Mouse (Mus musculus) mesoderm, embryonic 11.5 days (tissue): ENCODE results near the gene Rplp0.
A peak's percentile ranks its signal among the peaks of the same experiment; 100 is the strongest.

Experiments
- DNase-seq: peaks from one replicate; pipeline ENCODE4 v3.0.0-alpha.2; 2012; ENCODE audit warnings: low read depth, low spot score

The Rplp0 gene

DNA sequence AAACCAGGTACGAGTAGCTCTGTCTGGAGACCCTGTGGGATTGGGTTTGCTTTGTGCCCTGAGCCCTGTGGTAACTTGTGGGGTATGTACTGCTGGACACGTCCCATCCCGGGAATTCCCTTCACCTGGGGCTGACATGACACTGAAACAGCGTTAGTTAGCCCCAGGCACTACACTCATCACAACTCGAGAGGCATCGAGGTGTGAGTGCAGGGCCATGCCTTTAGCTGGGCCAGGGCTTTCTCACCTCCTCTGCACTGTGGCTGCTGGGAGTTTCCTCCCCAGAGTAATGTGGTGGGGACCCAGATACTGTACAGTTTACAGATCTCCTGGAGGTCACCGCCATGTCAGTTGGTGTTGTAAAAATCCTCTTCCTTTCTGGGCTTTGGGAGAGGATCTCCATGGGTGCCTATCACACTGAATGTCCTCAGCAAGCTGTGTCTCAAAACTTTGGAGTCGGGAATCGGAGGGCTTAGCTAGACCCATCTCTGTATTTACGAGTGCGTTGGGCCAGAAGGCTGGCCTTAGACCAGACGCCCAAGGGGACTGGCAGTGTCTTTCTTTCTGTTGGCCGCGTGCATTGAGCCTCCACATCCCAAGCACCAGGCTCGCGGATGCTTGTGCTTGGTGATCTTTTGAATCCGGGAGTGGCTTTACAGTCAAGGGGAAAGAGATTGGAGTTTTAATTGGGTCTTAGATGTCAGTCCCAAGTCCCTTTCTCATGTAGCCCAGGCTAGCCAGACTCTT, 32.6 kb upstream of the Rplp0 start:
- no peak for DNase-seq

DNA sequence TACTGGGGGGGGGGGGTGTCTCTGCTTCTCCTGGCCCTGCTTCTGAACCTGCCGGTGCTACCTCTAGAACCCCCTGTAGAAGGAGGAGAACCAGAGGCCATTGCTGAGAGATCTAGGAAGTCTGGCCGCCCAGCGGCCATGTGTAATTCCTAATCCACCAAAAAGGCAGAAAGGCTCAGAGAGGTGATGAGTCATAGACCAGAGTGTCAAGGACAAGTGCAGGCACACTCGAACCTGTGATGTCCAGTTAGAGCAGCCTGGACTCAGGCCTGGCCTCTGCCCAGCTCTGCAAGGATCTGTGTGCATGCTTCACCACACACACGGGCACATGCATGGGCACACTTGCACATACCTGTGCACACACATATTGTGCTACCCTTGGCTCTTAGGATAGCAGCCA, 31.1 kb upstream of the Rplp0 start:
- no peak for DNase-seq

DNA sequence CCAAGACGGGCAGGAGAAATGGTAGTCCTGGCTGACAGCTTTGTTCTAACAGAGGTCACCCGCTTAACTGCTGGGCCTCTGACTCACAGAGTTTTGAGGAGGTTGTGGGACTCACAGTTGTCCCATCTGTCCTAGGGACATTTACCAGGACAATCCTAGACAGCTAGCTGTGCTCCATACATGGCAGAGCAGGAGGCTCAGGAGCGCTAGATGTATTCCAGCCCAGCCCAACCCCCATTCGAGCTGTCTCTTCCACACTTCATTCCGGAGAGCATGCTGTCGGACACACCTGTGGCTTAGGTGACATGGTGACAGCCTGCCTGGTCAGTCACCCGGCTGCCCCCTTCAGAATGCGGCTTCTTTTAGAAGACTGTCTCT, 29.9 kb upstream of the Rplp0 start:
- no peak for DNase-seq

GRCm38 (mm10) chr5:115529742-115530446, 29.4 kb upstream of the Rplp0 start:
- no peak for DNase-seq

DNA sequence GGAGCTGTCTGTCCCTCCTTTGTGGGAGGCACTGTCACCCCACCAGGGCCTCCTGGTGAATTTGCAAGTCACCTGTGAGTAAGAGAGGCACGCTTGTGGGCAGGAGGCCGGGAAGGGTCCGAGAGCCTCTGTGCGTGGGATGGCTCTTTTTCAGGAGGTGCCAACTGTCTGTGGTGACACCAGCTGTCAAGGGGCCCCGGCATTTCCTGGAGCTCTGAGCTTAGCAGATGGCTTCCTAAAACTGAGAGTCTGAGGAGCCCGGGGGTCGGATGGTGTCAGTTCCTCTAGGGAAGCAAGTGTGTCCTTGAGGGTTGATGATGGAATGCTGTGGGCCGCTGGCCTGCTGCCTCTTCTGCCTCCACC, 28.8 kb upstream of the Rplp0 start:
- DNase-seq, result no peak

DNA sequence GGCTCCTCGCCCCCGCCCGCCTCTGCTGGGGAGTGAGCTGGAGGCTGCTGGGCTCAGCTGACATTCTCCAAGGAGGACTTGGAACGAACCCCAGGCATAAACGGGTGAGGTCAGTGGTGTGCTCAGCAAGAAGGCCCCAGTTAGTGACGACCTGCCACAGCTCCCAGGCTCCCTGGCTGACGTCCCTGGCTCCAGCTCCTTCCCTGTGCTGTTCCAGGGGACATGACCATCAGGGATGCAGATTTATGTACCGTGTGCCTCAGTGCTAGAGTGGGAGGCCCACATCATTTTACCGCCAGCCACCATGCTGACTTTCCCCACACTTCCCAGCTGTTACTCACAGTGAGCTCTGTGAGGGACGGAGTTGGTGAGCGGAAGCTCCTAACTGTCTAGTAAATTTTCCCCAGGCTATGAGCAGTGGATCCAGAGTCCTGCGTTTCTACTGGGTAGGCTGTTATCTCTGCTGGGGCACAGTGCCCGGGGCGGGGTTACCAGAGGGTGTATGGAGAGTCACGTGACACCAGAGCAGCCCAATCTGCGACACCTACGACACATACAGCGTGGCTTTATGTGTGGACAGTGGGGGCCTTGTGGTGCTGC, 27.5 kb upstream of the Rplp0 start:
- no peak for DNase-seq

- no peak for DNase-seq
These were observed 25.0 kb upstream of the Rplp0 start for GRCm38 (mm10) chr5:115534290-115534731.

- no peak for DNase-seq
These were observed 24.4 kb upstream of the Rplp0 start for GRCm38 (mm10) chr5:115534856-115535255.

GRCm38 (mm10) chr5:115535635-115536034, 23.6 kb upstream of the Rplp0 start:
- no peak for DNase-seq

- no peak for DNase-seq
These were observed 21.1 kb upstream of the Rplp0 start for GRCm38 (mm10) chr5:115538017-115538692.

GRCm38 (mm10) chr5:115538693-115539043, 20.6 kb upstream of the Rplp0 start:
- DNase-seq, result peak; percentile 91

DNA sequence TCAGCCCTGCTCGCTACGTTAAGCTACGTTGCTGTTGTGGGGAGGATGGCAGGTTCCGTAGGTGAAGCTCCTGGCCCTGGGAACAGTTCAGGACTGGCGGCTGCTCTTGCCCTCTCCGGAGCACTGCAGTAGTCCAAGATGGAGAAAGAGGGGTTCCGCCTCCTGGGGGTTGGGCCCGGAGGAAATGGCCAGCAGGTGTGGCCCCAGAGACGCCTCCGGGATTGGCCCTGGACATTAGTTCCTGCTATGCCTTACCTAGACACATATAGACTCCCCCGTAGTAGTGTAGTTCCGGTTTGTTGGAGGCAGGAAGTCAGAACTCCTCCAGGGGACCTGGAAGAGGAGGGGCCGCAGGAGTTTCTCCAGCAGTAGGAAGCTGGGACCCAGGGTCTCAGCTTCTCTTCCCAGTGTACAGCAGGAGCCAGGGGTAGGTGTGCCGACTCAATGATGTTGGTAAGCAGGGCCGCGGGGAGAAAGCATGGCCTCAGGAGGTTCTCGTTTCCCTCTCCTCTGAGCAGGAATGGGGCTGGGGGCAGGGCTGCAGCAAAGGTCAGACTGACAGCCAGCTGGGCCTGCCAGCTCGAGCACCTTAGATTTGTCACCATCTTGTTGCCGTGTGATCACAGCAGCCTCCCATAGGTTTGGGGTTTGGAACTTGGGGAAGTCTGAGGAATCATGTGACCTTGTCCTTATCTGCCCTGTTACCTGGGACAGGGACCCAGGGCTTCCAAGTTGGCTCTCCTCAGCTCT, 16.5 kb upstream of the Rplp0 start:
- DNase-seq, result no peak

- no peak for DNase-seq
These were observed 15.6 kb upstream of the Rplp0 start for GRCm38 (mm10) chr5:115543509-115544253.

GRCm38 (mm10) chr5:115544655-115545185, 14.5 kb upstream of the Rplp0 start:
- DNase-seq, result no peak

DNA sequence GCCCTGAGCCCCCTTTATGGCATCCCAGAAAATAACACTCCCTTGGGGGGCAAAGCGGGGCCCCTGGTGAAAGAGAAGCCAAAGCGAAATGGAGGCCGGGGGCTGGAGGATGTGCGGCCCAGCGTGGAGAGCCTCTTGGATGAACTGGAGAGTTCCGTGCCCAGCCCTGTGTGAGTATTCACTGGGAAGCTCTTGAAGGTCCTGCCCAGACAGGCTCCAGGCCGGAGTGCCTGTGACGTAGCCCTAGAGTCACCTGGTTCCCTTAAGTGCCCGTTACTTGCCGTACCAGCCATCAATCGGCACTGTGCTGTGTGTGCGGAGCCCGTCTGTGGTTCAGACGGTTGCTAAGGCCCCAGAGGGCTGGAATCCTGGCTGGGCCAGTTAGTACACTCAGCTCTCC, 13.6 kb upstream of the Rplp0 start:
- no peak for DNase-seq

DNA sequence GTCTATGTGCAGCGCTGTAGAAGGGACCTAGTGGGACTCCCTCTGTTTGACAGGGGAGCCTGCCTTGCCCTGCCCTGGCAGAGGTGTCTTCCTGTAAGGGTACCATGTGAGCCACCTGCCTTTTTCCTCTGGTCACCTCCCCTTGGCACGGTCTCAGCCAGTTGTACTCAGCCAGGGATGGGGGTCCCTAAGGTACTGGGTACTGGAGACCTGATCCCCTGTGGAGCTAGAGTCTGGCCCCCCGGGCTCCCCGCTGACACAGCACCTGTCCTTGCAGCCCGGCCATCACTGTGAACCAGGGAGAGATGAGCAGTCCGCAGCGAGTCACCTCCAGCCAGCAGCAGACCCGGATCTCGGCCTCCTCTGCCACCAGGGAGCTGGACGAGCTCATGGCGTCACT, 12.7 kb upstream of the Rplp0 start:
- DNase-seq, result no peak

DNA sequence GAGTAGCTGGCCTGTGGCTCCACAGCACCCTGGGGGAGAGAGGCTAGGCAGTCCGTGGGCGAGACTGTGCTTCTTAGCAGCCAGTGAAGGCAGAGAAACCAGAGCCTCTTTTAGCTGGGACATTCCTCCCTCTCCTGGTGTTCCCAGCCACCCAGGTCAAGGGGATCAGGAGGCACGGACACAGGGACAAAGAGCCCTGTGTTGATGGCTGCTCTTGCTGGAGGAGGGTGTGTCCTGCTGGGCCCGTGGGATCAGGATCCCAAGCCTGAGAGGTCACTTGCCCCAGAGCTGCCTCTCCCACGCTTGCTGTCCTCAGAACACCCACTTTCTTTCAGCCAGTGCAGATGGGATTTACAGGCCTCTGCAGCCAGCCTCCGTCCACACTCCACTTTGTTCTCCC, 12.3 kb upstream of the Rplp0 start:
- no peak for DNase-seq

GRCm38 (mm10) chr5:115547421-115547820, 11.8 kb upstream of the Rplp0 start:
- DNase-seq, result no peak

DNA sequence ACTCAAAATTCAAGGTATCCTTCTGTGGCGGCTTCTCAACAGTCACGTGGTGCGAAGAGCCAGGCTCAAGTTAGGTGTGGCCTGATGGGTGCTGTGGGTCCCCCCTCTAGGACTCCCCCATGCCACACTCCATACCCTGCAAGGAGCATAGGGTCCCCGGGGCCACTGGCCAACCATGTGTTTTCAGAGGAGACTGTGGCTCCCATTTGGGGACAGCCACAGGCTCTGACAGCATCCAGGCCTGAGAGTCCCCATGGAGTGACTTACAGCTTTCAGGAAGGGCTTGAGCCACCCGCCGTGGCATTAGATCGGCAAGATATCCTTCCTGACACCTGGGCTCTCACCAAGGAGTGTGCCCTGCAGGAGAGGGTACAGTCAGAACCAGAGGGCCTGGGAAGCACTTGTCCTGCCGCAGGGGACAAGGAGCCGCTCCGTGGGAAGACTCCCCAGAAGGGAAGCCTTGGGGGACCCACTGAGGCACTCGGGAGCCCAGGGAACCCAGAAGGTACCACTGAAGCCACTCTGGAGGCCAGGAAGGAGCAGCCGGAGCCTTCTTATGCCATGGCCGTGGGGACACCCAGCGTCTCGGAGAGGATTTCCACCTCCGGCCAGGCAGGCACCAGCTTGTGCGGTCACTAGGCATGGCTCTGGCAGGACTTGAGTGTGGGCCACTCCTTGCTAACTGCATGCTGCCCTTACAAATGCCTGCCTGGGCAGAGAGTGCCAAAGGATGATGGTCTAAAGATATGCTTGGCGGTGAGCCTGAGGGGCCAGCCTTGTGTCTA, 10.6 kb upstream of the Rplp0 start:
- DNase-seq, result no peak

GRCm38 (mm10) chr5:115550482-115551005, 8.7 kb upstream of the Rplp0 start:
- DNase-seq, result no peak
